Mouse (Mus musculus) ovary, adult 10 weeks (tissue): Measurements from ENCODE around the gene Cnot10. TPM values are rescaled to one million over a fixed set of nuclear protein-coding genes. Genes with fewer than 3 reads are reported as not detected.

Source experiments
- polyA plus RNA-seq: library from polyadenylated mRNA; stranded (reverse); fragments of 350-450 nt; fragmentation: Illumina TruSeq; extraction: RNeasy Lipid Tissue Mini Kit (QIAGEN cat#74804); gene quantifications from one replicate; pipeline ENCODE4 v1.2.3, GENCODE M21; 2014

Cnot10 gene
- 52.4 TPM for polyA plus RNA-seq

GRCm38 (mm10) chr9:114639839-114640646, at the start of gene Cnot10:
Gene Cnot10, minus strand, starts transcription at chr9:114640184.

GRCm38 (mm10) chr9:114688252-114688952, 48.4 kb upstream of the Cnot10 start, which contains the start of gene Dync1li1:
Gene Dync1li1, plus strand, starts transcription at chr9:114688790.

GRCm38 (mm10) chr9:114563761-114564606, 76.0 kb downstream of the Cnot10 start, which contains the start of gene Trim71:
Gene Trim71, minus strand, starts transcription at chr9:114564369.

Other genes with a start within 250 kb of the Cnot10 start
- 74.4 TPM for gene Crtap, start 249.5 kb downstream of the Cnot10 start, polyA plus RNA-seq
- 13.7 TPM for gene Glb1, start 239.1 kb downstream of the Cnot10 start, polyA plus RNA-seq
- gene Tmppe, start 239.1 kb downstream of the Cnot10 start, polyA plus RNA-seq, result 1.2 TPM
- not detected for gene Ccr4, start 135.3 kb downstream of the Cnot10 start, polyA plus RNA-seq
- gene C130032M10Rik, start 124.5 kb downstream of the Cnot10 start, polyA plus RNA-seq, result not detected
- gene Trim71, start 75.8 kb downstream of the Cnot10 start, polyA plus RNA-seq, result 0.37 TPM
- gene Dync1li1, start 48.6 kb upstream of the Cnot10 start, polyA plus RNA-seq, result 48.8 TPM
- 78.2 TPM for gene Cmtm6, start 90.9 kb upstream of the Cnot10 start, polyA plus RNA-seq
- 2.8 TPM for gene Cmtm7, start 141.7 kb upstream of the Cnot10 start, polyA plus RNA-seq
- 13.1 TPM for gene Cmtm8, start 204.0 kb upstream of the Cnot10 start, polyA plus RNA-seq